Mouse (Mus musculus) testis, adult 2 months (tissue): Measurements from ENCODE around the gene Exoc4. TPM values are rescaled to one million over a fixed set of nuclear protein-coding genes. Genes with fewer than 3 reads are reported as not detected.

Experiments
- H3K27ac ChIP-seq: fragments of 200-500 bp; 2 replicates; pipeline ENCODE4 v1.5.1; 2012; ENCODE audit warnings: low read depth, low read length; ENCODE audit not compliant: control insufficient read depth, insufficient read depth
- H3K27me3 ChIP-seq: fragments of 200-500 bp; 2 replicates; pipeline ENCODE4 v1.6.1; 2012; ENCODE audit warnings: mild to moderate bottlenecking, low read length, moderate library complexity; ENCODE audit not compliant: control insufficient read depth, insufficient read depth
- H3K36me3 ChIP-seq: fragments of 200-500 bp; 2 replicates; pipeline ENCODE4 v1.6.1; 2012; ENCODE audit warnings: mild to moderate bottlenecking, low read length; ENCODE audit not compliant: control insufficient read depth, insufficient read depth
- H3K4me1 ChIP-seq: fragments of 200-500 bp; 2 replicates; pipeline ENCODE4 v1.6.1; 2012; ENCODE audit warnings: low read length; ENCODE audit not compliant: control insufficient read depth, insufficient read depth
- H3K4me3 ChIP-seq: fragments of 200-500 bp; 2 replicates; pipeline ENCODE4 v1.5.1; 2012; ENCODE audit warnings: low read depth, mild to moderate bottlenecking, low read length, moderate library complexity, mixed read lengths; ENCODE audit not compliant: control insufficient read depth
- CTCF ChIP-seq: fragments of 200-500 bp; IDR thresholded peaks from 2 replicates; pipeline ENCODE4 v1.5.1; 2012; ENCODE audit warnings: low read depth, mild to moderate bottlenecking, inconsistent platforms, low read length, moderate library complexity; ENCODE audit not compliant: control insufficient read depth, insufficient read depth, insufficient replicate concordance
- POLR2A ChIP-seq: fragments of 200-500 bp; IDR thresholded peaks from 2 replicates; pipeline ENCODE4 v1.6.1; 2012; ENCODE audit warnings: low read depth, mild to moderate bottlenecking, inconsistent platforms, low read length, moderate library complexity; ENCODE audit not compliant: control insufficient read depth
- polyA plus RNA-seq: library from polyadenylated mRNA; depleted of rRNA; stranded (reverse); fragments of >200 nt; gene quantifications from 2 replicates; pipeline ENCODE4 v1.2.3, GENCODE M21; 2012

The Exoc4 gene
- polyA plus RNA-seq, 1 experiment, result 3.3 TPM

- H3K36me3 ChIP-seq, result no peaks in the 10 kb centered on the region
- no peaks in the 10 kb centered on the region for H3K4me1 ChIP-seq
- no peaks in the 10 kb centered on the region for H3K27me3 ChIP-seq
- no peak overlapping the region for H3K4me3 ChIP-seq
- TF ChIP-seq POLR2A (no peak), CTCF (no peak)
- H3K27ac ChIP-seq, result no peak overlapping the region
These were observed 475.7 kb downstream of the Exoc4 start for GRCm38 (mm10) chr6:33724596-33724995.

DNA sequence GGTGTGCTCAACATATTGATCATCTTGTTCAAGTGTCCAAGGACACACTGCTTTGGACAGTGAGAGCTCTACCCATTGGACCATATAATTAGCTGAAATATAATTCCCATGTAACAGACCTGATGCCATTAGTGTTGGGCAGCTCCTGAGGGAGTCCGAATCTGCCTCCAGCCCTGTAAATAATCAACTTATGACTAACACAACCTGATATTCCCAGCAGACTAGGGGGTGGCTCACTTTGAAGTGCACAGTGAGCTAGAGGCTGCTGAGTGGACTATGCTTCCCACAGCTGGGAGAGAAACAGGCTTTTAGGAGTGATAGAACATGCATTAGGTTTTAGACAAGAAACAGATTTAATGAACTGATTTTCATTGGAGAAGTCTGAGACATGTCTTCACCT is 478.4 kb downstream of the Exoc4 start:
- Histone ChIP-seq H3K27me3 (no peaks in the 10 kb centered on the region), H3K27ac (no peak overlapping the region), H3K36me3 (no peaks in the 10 kb centered on the region), H3K4me1 (no peaks in the 10 kb centered on the region), H3K4me3 (no peak overlapping the region)
- TF ChIP-seq CTCF, result no peak
- no peak for TF ChIP-seq POLR2A

DNA sequence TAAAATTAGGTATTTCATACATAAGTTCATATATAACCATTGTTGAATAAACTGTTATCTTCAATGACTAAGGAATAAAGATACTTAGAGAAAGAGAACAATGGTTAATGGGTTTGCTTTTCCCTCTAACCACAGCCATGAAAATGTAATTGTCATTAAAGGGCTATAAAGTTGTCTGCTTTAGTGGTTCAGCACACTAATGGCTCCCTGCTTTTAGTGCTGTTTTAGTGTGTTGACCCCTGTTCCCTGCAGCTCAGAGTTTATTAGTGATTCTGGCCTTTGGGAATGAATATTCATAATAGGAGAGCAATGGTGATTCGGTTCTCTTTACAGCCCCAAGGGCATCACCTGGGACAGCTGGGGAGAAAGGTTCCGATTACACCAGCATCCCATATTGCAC is 483.3 kb downstream of the Exoc4 start:
- no peak overlapping the region for H3K27ac ChIP-seq
- H3K4me1 ChIP-seq, result no peaks in the 10 kb centered on the region
- H3K4me3 ChIP-seq, result no peak overlapping the region
- no peaks in the 10 kb centered on the region for H3K27me3 ChIP-seq
- TF ChIP-seq POLR2A (no peak), CTCF (no peak)
- no peaks in the 10 kb centered on the region for H3K36me3 ChIP-seq

- Histone ChIP-seq H3K4me3 (no peak overlapping the region), H3K27ac (no peak overlapping the region)
- no peak for TF ChIP-seq CTCF
These were observed 484.7 kb downstream of the Exoc4 start for GRCm38 (mm10) chr6:33733602-33734001.

GRCm38 (mm10) chr6:33734032-33734431 is 485.1 kb downstream of the Exoc4 start:
- Histone ChIP-seq H3K4me3 (no peak overlapping the region), H3K36me3 (no peaks in the 10 kb centered on the region), H3K4me1 (no peaks in the 10 kb centered on the region), H3K27me3 (no peaks in the 10 kb centered on the region), H3K27ac (no peak overlapping the region)
- no peak for TF ChIP-seq POLR2A
- TF ChIP-seq CTCF, result no peak

More at GRCm38 (mm10) chr6:33733602-33734001, 484.7 kb downstream of the Exoc4 start:
- no peaks in the 10 kb centered on the region for H3K4me1 ChIP-seq
- no peaks in the 10 kb centered on the region for H3K36me3 ChIP-seq
- H3K27me3 ChIP-seq, result no peaks in the 10 kb centered on the region

DNA sequence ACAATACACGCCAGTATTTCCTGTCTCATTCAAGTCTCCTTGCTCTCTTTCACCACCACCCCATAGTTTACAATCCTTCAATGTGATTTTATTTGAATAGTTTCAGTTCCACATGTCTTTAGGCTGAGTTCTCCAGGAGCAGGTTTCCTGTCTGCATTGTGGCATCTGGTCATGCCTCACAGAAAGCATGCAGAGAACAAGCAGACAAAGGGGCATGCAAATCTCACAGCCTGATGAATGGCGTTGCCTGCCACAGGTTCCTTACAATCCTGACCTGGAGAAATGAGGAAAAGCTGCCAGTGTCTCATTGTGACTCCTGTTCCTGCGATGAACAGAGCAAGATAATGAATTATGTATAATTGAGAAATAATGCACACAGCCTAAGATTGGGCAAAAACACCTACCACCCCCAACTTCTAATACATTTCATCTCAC is 490.0 kb downstream of the Exoc4 start:
- Histone ChIP-seq H3K4me3 (no peak overlapping the region), H3K4me1 (no peaks in the 10 kb centered on the region), H3K27me3 (no peaks in the 10 kb centered on the region), H3K27ac (no peak overlapping the region), H3K36me3 (no peaks in the 10 kb centered on the region)
- TF ChIP-seq CTCF, result no peak
- TF ChIP-seq POLR2A, result no peak

DNA sequence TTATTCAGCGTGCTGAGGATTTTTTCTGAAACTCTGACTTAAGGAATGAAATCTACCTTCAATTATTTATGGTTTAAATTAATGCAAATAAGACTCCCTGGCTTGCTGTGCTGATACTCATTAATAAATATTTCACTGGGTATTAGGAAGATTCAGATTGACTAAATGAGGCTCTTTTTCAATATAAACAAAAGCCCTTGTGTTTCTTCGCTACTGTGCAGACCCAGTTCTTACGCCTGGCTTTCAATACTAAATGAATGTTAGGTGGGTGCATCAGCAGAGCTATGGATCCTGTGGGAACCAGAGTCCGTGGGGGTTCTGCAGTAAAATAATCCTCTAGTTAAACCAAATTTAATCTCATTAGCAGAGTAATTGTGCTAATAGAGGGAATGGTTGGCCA is 490.4 kb downstream of the Exoc4 start:
- TF ChIP-seq CTCF (no peak), POLR2A (no peak)
- Histone ChIP-seq H3K4me1 (no peaks in the 10 kb centered on the region), H3K27ac (no peak overlapping the region), H3K36me3 (no peaks in the 10 kb centered on the region), H3K27me3 (no peaks in the 10 kb centered on the region), H3K4me3 (no peak overlapping the region)

- Histone ChIP-seq H3K4me3 (no peak overlapping the region), H3K4me1 (no peaks in the 10 kb centered on the region), H3K27ac (no peak overlapping the region), H3K27me3 (no peaks in the 10 kb centered on the region), H3K36me3 (no peaks in the 10 kb centered on the region)
- TF ChIP-seq CTCF (no peak), POLR2A (no peak)
These were observed 507.1 kb downstream of the Exoc4 start for GRCm38 (mm10) chr6:33755976-33756375.
